Mouse (Mus musculus) ovary, adult 18-20 months (tissue): Measurements from ENCODE around the gene Cyp4v3.

Source experiments
- DNase-seq: peaks from one replicate; pipeline ENCODE4 v3.0.0; 2022; ENCODE audit warnings: low spot score, mixed read lengths

Cyp4v3 gene

DNA sequence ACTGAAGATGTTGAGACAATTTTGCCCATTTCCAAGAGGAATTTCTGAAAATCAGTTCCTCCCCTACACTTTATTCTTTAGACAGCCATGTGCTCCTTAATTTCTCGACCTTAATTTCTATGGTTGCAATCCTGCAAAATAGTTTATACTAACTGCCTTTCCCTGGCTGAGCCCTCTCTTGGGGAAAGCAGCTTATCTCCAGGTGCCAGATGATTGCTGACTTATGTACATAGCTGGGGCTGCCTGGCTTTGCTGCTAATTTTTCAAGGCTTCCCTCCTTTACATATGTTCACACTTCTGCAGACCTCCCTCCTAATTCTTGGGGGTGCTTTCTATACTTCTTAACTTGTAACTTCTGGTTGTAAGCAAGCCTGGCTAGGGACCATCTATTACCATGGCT, 12.1 kb downstream of the Cyp4v3 start:
- no peak for DNase-seq

GRCm38 (mm10) chr8:45310967-45311366, 22.0 kb downstream of the Cyp4v3 start:
- no peak for DNase-seq

DNA sequence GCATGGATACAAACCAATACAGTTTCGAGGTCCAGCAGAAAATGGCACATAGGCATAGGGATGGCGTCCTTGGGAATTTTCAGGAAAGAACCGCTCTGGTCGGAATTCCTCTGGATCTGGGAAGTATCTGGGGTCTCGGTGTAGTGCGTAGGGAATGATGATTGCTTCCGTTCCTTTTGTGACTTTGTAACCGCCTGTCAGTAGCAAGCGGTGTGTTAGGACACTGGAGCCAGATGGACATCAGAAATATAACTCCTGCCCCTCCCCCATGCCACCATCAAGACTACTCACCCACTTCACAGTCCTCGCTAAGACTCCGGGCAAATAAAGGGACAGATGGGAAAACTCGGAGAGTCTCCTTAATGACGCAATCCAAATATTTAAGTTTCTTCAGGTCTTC, 24.6 kb downstream of the Cyp4v3 start, which contains the start of gene Gm45753:
Gene Gm45753, minus strand, starts transcription at position 101 of the 400 bp plus-strand sequence.
- DNase-seq: no peak

DNA sequence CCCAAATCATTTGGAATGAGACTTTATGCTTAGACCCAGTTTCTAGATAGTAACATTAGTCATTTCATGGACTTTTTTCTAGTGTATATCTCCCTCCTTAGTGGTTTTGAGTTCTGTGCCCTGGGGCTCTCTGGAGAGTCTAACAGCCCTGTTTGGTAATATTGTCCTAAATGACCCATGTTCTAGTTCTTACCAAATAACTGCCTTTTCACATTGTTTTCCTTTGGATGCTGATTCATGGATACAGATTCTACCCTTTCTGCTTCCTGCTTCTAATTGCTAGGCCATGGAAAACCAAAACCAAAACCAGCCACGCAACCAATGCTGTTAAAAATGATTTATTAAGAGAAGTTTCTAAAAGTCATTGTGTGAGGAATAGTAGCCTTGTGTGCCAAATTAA, 27.5 kb downstream of the Cyp4v3 start:
- DNase-seq: no peak

DNA sequence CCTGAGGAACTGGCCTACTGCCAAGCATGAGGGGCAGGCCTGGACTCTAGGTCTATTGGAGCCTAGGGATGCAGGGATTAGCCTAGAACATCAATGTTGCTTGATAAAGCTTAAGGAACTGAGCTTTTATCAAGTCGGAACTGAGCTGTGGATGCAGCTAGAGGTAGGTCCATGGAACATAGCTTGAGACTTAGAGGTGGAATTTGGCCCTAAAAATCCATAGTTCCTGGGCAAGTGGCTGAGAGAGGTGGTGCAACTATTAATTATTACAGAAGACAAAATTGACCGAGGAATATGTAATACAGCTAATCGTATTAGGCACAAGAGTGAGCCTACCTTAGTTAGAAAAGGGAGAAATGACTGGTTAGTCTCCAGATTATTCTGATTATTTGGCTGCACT, 28.7 kb downstream of the Cyp4v3 start:
- DNase-seq: no peak

DNA sequence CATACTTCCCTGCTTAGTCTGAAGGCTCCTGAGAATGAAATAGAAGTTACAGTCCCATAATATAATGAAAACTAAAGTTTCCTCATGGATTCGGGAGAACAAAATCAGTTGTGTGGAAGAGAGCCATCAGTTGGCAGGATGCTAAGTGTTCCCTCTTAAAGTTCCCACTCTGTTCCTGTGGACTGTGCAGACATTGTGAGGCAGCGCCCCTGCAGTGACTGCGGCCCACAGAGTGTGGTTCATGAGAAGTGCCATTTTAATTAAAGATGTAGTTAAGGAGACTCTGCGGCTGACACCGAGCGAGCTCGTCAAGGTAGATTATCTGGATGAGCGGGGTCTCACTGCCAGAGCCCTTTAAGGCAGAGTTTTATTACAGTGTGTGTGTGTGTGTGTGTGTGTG, 30.6 kb downstream of the Cyp4v3 start:
- no peak for DNase-seq

GRCm38 (mm10) chr8:45295276-45295675, 37.7 kb downstream of the Cyp4v3 start:
- DNase-seq: no peak

- no peak for DNase-seq
Observed at GRCm38 (mm10) chr8:45294687-45295086, 38.3 kb downstream of the Cyp4v3 start, which contains the start of gene Klkb1. Gene Klkb1 (minus strand): TSS chr8:45294859.

GRCm38 (mm10) chr8:45291790-45292189, 41.2 kb downstream of the Cyp4v3 start:
- DNase-seq: no peak

GRCm38 (mm10) chr8:45281630-45282029, 51.4 kb downstream of the Cyp4v3 start:
- DNase-seq: no peak

DNA sequence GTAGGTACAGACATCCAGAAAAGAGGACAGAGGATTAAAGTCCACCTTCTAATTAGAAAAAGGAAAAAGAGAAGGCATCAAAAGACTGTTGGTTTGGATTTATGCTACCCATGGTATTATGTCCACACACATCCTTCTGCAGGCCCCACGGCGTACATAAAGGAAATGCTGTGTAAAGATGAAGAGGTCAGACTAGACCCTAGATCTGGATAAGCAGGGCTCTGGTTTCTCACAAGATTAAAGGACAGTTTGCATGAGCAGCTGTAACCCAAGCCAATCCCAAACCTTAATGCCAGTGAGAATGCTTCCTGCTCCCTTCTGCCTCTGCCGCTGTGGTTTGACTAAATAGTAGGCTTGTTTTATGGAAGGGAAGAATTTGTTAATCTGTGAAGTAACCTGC, 55.6 kb downstream of the Cyp4v3 start:
- no peak for DNase-seq

DNA sequence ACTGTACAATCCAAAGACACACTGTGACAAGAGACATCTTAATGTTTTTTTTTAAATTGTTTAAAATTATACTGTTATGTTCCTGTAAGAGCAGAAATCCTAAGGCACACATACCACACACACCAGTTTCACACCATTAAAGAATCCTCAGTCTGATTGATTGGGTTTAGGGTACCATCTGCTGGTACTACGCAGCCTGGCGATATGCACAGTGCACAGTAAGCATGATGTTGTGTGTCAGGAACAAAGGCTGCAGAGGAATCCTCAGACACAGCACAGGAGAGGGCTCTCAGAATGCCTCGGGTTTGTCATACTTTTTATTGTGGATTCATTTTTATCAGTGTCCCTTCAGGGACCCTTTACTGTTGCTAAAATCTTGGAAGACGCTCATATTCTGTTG, 58.7 kb downstream of the Cyp4v3 start:
- no peak for DNase-seq

DNA sequence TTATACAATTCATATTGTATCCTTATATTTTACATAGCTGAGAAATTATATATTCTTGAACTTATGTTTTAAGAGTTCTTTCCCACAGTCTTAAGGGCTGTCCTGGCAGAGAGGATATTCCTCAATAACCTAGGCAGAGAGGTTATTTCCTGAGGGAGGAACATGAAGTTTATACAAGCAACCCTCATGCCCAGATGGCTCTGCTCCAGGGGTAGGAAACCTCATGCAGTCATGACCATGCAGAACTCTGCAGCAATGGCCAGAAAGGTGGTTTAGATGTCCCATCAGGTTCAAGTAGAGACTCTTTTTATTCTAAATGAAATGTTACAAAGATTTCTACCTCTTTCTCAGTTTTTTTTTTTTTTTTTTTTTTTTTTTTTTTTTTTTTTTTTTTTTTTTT, 64.0 kb downstream of the Cyp4v3 start:
- no peak for DNase-seq

DNA sequence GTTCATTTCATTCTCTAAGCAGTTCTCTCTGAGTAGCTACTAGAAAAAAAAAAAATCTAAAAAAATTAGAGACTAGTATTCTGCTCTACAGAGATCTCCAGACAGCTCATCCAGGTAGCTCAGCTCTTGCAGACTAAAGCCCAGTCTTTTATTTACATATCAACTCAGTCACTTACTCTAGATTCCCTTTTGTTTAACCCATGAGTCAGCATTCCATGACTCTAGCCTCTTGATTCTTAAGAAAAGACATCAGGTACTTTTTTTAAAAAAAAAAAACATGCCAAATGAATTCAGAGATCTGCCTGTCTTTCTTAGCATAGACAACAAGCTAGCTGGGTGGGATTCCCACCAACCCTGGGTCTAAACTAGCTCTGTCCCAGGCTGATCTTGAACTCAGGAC, 64.5 kb downstream of the Cyp4v3 start:
- DNase-seq: no peak

GRCm38 (mm10) chr8:45267611-45268391, 65.2 kb downstream of the Cyp4v3 start:
- peak; percentile 11 for DNase-seq

DNA sequence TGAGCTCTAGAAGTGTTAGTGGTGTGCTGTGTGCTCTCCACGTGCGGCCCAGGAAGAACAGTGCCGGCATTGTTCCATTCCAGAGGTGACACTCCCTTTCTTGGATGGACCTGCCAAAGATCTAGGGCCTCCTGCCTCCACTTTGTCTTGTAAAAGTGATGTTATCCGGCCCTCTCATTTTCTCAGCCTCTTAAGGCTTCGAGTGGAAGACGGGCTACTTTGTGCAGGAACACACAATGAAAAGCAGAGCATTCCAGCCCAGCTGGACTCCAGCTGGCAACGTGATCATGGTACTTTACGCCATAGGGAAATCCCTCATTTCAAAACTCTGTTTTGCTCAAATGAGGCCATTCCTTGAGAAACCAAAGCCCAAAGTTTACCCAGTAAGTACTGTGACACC, 66.0 kb downstream of the Cyp4v3 start:
- DNase-seq: no peak

GRCm38 (mm10) chr8:45264918-45265317, 68.1 kb downstream of the Cyp4v3 start:
- DNase-seq: no peak

GRCm38 (mm10) chr8:45262851-45263250, 70.2 kb downstream of the Cyp4v3 start:
- DNase-seq: no peak

DNA sequence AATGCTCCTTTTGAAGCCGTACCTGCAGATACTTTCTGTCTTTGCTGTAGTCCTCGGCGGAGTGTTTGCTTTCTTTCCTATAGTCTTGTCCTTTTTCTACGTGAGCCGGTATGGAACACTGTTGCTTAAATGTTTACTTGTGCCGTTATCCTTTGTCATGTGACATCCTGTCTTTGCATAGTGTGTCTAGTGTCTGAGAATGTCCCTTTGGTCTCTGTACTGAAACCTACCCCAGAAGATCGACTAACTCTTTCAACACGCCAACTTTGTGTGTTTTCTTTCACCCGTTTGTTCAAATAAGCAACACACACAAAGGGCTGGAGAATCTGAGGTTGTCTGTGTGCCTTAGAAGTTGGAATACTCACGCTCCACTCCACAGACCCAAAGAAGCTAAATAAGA, 71.1 kb downstream of the Cyp4v3 start, which contains the start of gene F11:
Gene F11, minus strand, starts transcription at position 112 of the 400 bp plus-strand sequence.
- DNase-seq: no peak

- DNase-seq: no peak
Observed at GRCm38 (mm10) chr8:45258421-45258820, 74.6 kb downstream of the Cyp4v3 start.

GRCm38 (mm10) chr8:45255040-45255439, 78.0 kb downstream of the Cyp4v3 start:
- no peak for DNase-seq
